Mouse (Mus musculus): ENCODE data around the gene Ifna14.

DNA sequence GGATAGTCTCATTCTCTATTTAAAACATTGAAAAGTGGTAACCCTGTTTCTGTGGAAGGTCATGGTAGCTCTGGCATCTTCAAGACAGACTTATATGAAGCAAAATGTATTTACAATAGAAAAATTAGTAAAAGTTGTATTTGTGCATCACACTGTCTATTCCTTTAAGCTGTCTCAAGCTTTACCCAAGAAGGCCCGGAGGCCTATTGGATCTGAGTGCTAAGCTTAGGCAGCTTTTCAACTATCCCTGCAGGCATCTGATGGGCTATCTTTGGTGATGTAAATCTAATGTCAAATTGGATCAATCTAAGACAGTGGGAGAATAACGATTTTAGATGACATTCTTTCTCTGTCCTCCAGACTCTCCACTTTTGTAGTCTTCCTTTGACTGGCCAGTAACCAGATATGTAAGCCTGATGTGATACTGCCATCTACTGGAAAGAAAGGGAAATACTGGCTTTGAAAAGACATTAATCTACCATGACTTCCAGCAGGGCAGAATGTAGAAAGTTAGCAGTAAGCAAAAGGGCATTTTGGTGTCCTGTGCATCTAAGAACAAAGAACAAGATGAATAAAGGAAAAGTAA, 27.9 kb downstream of the Ifna14 start:
- TF ChIP-seq POLR2A (IDR thresholded peaks at IDR 0.05; ENCODE audit: borderline replicate concordance, insufficient read depth, low read length) (no peak), CTCF (IDR thresholded peaks at IDR 0.05; ENCODE audit: borderline replicate concordance, insufficient read depth, low read depth, low read length) (peak; percentile 57; the same call in 1 of the 2 replicates)
